Mouse (Mus musculus) E14TG2a.4 (cell line): Measurements from ENCODE around the gene Dennd1c.

Source experiments
- CTCF ChIP-seq: conservative IDR thresholded peaks from 2 replicates; pipeline ENCODE4 v1.5.1; 2014; ENCODE audit warnings: low read length
- NANOG ChIP-seq: IDR thresholded peaks from 2 replicates; pipeline ENCODE4 v1.6.1; 2014; ENCODE audit warnings: borderline replicate concordance, low read length, mixed read lengths

DNA sequence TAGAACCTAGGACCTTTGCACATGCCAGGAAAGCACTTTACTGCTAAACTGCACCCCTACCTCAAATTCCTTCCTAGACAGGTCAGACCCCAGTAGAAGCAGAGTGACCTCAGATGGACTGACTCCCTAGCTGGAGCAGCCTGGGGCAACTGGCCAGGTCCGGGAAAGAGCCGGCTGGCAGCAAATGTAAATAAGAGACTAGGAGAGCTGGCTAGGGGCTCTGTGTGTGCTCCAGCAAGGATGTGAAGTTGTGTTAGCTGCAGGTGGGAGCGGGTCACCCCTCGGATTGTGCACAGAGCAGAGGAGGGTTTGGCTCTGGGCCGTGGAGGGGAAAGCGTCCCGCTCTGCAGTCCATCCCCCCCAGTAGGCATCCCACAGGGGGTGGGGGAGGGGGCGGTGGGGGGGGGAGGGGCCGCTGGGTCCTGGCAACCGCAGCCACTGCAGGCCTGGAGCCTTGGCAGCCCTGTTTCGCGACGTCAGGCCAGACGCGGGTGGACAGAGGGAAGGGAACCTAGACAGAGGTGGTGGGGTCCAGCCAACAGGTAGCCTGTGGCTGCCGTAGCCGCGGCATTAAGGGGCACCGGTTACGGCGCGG is 19.3 kb downstream of the Dennd1c start, which contains the start of gene Crb3:
- TF ChIP-seq CTCF (no peak), NANOG (no peak)
